Mouse (Mus musculus): ENCODE data around the gene Rad51b.

The Rad51b gene

DNA sequence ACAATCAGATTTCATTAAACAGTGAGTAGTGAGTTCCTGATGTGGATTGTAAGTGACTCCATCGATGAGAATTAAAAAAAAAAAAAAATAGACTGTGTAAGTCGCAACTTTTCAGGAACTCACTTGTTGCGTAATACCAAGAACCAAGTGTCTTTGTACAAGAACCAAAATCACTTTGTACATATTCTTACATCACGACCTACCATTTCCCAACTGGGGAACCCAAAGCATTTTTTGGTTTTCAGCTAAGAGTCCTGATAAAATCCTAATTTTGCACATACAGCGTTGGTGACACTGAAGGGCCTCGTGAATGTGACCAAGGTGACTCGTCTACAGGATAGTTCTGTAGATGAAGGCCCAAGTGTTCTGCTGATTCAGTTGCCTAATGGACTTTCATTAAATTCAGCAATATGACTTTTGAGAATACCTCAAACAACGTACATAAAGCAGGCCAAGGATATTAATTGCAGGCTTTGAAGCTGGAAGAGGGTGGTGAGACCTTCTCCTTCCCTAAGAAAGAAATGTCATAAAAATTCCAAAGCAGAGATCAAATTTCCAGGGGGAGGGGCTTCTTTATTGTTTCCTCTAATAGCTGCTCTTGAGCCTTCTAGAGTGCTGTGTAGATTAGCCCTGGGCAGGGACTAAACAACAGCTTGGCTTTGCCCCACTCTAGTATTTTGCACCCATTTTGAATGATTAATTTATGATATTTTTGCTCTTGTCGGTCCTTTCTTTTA is 316.9 kb downstream of the Rad51b start:
- DNase-seq (ENCODE audit: low read depth), result no peak

DNA sequence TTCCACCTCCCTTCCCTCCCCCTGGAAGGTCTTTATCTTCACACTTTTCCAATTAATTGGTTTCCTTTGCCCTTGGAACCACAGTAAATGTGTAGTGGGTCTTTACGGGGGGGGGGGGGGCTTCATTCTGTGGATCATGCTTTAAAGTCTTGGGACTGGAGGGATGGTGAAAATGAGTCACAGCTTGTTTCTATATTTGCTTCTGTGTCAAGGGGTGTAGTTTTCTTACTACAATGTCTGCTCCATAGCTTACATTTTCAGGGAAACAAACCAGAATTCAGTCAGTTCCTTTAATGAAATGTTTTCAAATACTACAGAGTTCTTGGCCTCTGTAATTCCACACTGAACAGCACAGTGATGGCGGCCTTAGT is 317.5 kb downstream of the Rad51b start:
- no peak for DNase-seq (ENCODE audit: low read depth)

DNA sequence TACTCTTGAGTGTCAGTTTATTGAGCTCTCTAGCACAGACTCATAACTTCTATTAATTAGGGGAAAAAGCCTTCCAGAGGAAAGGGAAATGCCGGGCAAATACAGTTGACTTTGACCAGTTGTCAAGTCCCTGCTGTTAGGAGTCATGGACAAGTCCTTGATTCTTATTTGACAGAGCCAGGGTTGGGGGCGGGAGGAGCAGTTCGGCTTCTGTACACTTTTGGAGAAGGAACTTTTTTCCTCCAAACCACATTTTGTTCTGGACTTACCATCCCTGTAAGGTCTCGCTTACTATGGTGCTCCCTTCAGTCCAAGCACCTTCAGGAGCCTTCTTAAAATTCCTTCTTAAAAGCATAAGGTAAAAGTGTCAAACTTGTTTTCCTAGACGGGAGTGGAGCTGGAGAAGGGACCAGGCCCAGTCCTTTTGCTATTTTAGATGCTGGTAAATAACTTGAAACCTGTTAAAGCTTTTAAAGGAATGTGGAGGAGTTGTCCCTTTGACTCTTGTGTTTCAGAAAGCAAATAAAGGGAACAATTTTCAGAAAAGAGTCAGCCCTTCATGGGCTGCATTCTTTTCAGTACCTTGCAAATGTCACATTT is 318.7 kb downstream of the Rad51b start:
- no peak for DNase-seq (ENCODE audit: low read depth)

DNA sequence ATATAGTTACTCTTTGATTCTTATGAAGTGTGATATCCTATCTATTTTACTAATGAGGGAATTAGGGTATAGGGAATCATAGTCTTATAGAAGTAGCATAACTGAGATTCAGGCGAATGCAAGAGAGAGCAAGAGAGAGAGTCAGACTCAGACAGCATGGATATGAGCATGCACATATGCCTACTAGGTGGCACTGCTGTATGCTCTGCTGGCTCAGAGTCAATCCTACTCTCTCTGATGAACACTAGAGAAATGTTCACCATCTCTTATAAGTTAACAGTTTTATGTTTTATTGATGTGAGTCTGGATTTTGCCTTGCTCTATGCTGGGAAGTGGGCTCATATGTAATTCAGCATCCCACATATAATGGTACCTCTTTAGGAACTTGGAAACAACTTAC is 321.9 kb downstream of the Rad51b start:
- peak; percentile 49 for DNase-seq (ENCODE audit: low read depth)

DNA sequence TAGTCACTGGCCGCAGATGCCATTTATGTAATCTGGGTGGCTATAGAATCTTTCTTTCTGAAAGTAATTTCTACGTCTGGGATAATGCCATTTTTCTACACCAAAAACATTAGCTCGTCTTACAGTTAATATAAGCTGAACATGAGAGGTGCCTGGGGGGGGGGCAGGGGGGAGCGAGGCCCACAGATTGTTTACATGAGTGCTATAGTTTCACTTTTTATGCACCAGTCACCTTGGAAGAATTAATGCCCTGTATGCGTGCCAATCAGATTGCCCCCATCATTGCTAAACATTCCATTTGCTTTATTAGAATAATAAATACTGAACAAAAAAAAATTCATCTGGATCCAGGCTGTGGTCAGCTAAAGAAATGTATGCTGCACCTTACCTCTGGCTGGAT is 323.6 kb downstream of the Rad51b start:
- no peak for DNase-seq (ENCODE audit: low read depth)

DNA sequence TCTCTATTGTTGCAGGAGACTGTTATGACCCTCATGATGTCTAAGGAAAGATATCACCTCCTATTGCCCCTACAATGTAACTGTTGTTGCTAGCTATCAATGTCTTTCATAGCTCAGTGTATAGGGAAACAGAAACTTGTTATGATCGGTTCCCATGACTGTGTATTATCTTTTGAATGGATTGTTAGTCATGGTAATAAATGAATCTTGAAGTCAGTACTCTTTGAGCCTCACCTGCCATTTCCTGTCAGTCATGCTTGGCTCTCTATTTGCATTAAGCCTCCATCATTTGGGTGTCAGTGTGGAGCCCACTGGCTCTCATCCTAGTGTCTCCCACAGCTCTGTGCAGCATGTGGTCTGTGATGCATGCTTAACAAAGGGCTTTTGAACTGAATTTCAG is 326.2 kb downstream of the Rad51b start:
- DNase-seq (ENCODE audit: low read depth), result no peak

DNA sequence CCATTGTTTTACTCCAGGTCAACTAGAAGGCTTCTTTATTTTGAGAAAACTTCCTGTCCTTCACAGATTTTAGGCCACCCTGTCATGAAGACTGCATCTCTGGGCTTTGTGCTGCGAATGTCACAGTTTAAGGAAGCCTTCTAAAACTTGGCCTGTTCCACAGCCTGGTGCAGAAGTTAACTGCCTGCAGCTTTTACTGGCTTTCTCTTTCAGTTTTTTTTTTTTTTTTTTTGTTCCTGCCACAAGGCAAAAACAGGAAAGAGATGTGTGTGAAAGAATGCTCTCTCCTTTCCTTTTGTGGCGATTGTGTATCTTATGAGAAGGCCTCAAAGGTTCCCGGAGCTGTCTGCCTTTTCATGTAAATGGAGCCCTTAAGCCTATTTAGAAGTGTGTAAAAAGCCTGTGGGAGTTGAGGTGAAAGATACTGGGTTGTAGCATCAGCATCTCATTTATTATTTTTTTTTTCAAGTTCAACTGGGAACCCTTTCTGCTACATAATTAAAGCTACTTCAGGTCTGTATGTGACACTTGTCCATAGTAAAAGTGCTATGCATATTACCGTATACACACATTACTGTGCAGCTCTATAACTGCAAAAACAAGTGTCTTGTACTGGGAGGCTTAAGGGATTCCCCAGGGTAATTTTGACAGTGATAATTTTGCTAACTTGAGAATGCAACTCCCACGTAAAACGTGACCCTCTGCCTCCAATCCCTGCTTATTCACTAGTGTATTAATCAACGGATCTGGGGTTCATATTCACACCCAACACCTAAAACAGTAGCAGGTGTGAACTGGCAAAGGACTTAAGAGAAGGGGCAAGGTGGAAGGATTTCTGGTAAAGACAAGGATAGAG is 328.8 kb downstream of the Rad51b start:
- DNase-seq (ENCODE audit: low read depth), result peak; percentile 68

DNA sequence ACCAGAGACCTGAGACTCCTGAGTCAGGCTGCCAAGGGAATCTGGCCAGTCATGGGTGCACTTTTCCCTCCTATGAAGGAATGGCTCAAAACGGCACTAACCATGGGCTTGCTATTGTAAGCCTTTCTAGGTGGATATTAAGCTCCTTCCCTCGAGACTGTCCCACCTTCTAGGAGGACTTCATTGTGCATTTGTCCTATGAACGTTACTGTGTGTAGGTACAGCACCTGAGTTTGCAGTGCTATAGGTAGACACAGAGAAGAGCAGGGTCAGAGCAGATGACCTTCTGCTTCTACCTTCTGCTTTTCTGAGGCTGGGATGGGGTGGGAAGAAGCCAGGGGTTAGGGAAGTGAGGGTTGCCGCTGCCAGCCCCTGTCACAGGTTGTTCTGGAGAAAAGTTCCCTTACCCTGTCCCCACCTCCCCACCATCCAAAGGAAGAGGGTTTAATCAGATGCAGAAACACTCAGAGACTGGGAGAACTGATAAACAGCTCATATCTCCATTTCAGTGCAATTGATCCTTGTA is 329.5 kb downstream of the Rad51b start:
- DNase-seq (ENCODE audit: low read depth), result no peak

DNA sequence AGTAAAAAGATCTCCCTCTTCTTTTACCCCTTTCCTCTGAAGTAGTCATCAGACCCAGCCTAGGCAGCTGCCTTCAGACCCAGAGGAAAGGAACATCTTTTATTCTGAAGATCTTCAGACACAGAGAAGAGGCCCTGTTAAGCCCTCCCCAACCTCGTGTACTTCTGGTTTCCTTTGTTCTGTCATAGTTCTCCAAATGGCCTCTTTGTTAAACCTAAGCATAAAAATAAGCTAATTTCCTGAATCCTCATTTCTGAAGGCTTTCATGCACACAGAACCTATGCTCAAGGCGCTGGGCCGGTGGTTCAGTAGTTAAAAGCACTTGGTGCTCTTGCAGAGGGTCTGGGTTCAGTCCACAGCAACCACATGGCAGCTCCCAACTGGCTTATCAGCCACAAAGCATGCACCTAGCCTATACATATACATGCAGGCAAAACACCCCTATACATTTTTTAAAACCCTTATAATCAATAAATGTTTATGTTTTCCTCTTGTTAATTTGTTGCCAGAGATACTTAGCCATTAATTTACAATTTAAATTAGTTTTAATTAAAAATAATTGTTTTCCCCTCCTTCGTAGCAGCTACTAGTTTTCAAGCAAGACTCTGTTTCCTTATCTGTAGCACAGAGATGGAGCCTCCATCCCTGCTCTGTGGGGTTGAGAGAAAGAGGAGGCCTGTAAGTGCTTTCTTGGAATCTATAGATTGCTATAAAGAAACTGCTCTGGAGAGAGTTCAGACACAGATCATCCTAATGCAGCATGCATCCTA is 330.5 kb downstream of the Rad51b start:
- peak; percentile 62 for DNase-seq (ENCODE audit: low read depth)

DNA sequence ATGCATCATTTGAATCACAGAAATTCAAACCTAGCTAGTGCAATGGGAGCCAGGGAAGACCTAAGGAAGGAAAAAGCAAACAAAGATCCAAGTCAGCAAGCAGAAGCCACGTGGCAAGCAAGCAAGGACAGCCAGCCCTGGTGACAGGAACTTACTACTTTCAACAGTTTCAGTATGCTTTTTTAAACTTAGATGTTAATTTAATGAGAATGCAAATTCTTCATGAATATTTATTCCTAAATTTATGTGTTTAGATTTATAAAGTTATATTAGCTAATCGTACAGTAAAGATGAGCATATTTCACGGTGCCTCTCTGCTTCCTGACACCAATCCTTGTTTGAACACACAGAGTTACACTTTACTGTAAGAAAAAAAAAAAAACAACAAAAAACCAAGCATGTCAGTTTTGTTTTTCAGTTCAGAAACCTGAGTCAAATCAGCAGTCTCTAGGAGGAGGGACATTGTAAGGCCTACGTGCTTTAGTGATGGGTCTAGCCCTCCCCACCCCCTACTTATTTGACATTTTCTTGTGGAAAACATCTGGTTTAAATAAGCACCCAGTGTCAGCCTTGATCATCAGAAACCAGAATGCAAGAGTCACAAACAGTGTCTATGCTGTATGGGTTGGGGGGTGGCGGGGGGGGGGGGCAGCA is 331.2 kb downstream of the Rad51b start:
- DNase-seq (ENCODE audit: low read depth), result peak; percentile 57

DNA sequence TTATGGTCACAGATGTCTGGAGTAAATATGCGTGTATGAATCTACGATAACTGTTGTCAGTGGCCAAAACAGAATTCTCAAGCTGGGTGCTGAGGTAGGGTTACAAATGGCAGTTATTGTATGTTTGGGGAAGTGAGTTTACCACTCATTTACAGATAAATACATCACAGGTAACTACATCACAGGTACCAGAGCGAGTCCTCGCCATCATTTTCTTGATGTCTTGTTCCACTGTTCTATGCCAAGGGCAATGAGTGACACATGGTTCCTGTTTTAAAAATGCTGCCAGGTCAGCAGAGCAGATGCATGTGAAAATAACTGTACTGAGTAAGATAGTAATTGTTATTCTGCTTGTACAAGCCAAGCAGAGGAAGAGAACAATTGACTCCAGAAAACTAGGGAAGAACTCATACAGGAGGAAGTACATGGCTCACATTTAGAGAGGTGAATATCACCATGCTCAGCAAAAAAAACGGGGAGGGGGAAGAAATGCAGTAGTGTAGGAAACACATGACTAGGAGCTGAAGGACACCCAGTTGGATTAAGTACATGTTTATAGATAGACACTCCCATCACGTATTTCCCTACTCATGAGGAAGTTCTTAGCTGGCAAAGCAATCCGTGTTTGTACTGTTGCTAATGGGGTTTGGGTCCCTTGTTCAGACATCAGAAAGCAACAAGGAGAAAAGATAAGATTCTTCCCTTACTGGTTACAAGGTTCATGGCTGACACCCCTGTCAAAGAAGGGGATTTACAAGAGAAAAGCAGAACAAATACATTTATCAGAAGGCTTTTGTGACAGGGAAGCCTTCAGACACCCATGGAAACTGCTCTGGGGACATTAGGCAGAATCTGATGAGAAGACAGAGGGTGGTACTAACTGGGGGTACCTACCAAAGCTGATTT is 333.1 kb downstream of the Rad51b start:
- DNase-seq (ENCODE audit: low read depth), result no peak

DNA sequence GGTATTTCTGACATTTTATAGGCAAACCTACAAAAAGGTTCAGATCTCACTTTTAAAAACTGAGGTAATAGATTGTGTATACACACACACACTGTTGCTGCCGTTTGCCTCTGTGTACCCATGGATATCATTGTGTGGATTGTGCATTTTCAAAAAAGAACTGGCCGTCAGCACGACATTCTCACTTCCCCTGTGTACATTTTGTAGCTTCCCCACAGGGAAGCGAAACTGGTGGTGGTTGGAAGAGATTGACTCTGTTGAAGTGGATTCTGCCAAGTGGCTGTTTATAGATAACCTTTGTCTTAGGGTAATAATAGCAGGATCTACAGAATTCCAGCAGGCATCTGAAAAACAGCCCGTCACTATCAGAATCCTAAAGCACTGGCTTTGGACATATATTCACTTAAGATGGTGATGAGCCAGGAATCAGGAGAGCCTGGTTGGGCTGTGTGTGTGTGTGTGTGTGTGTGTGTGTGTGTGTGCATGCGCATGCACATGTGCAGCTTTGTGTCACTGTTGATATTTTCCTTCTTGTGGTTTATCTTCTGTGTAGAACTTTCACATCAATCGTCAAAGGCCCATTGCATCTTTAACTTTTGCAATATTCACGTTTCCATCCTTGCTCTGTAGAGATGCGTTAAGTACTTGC is 336.5 kb downstream of the Rad51b start:
- DNase-seq (ENCODE audit: low read depth), result no peak

DNA sequence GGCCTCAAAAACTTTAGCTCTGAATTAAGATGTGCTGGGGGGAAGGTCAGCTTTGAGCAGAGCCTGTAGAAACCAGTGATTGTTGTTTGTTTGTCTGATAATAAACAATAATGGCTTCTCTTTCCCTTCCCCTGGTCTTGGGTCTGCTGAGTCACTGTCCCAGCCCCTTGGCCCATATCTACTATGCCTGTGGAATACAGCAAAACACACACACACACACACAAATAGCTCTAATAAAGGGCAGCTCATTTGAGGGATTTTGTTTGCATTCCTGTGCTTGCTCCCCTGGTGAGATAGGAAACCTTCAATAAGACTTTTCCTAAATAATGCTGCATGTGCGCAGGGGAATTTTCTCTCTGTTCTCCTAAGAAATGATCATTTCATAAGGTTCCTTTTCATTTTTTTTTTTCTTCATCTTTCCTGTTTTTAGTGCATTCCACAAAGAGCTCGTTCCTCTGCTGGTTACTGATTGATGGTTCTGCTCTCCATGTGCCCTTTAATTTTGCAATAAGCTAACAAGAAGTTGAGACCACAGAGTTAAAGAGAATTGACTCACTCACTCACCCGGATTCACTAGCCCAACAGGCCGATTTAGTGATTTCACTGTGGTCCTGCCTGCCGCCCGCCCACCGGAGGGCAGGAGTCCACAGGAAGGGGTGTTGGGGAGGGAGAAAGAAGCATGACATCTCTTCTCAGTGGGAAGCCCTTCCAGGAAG is 344.6 kb downstream of the Rad51b start:
- no peak for DNase-seq (ENCODE audit: low read depth)

DNA sequence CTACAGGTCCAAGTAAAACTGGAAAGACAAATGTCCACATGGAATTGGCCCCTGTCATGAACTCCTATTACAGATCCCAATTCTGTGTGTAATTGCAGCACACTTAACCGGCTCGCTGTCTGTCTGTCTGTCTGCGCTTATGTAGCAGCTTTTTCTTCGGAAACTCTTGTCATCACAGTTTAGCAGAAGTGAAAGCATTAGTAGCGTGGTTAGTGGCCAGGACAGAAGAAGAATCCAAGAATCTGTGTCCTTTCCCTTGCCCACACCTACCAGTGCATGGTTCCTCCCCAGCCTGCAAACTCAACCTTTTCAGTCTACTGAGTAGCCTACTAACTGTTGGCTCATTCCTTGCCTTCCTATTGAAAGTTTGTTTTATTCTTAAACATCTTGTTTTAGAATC is 345.6 kb downstream of the Rad51b start:
- DNase-seq (ENCODE audit: low read depth), result no peak

DNA sequence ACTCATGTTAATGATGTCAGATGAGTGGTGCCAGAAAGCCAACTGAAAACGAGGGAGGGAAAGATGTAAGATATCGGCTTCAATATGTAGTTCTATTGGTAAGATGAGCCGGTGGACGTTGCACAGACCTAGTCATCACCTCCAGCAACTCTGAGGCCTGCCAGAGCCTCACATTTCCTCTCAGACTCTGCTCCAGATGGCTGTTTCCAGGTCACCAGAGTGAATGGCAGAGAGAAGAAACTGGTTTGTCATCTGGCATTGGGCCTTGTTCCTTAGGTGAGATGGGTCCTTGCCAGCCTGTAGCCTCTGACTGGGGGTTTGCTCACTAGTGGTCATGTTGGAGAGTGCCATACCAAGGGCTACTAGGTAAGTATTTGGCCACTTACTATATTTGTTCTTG is 348.6 kb downstream of the Rad51b start:
- DNase-seq (ENCODE audit: low read depth), result no peak

DNA sequence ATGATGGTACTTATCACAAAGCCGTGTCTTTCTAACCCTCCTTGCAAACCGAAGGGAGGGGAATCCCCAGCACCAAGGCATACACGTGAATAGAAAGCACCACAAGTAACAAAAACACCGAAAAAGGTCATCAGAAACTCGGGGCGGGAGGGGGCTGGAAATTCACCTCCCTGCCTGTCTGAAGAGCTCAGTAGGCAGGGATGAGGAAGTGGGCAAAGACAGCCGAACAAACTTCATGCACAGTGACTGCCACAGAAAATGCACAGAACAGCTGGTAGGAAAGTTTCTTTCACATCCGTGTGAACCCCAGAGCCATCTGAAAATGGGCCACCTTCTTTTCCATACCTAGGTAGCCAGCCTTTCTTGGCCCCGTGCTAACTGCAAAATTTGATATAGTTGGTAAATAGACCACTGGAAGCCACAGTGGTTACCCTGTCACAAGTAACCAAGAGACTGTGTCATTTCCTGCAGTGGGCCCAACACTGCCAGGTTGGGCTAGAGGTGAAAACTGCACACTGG is 349.6 kb downstream of the Rad51b start:
- DNase-seq (ENCODE audit: low read depth), result peak; percentile 95

DNA sequence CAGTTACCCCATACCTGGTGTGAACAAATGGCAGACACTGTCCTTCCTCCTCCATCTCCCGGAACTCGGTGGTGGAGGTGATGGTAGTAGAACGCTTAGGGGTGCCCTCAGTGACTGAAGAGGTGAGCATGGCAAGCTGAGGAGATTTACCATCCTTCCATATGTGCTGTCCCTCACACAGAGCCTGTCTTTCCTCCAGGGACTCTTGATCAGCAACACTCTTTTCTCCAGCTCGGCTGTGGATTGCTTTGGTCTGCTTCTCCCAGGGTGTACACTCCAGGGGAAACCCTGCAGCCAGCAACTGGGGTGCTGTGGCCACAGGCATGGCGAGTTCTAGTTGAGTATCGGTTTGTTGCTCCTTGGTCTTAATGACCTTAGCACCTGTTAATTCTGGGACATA is 350.3 kb downstream of the Rad51b start:
- no peak for DNase-seq (ENCODE audit: low read depth)

DNA sequence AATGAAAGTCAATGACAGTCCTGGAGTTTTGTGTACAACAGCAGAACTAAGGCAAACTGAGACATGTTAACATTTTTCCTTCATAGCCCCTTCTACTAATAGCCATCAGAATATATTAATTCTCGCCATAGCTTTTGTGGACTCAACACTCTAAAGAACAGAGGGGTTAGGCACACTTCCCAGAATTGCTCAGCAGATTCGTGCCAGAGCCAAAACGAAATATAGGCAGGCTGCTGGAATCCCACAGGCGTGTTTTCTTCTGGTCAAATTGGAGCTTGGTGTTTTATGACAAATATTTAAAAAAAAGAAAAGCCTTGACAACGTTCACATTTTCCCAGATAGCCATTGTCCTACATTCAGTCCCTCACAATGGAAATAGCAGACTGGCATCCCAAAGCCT is 350.9 kb downstream of the Rad51b start:
- no peak for DNase-seq (ENCODE audit: low read depth)
